Mouse (Mus musculus) retina, postnatal 1 day (tissue): ENCODE measurements around the gene Bbs12.

Source experiments
- DNase-seq: peaks from one replicate; pipeline ENCODE4 v3.0.0-alpha.2; 2012

Gene Bbs12

GRCm38 (mm10) chr3:37312370-37312941, at the start of gene Bbs12, which contains the start of gene Cetn4:
Gene Bbs12, plus strand, starts transcription at chr3:37312554.
Gene Cetn4, minus strand, starts transcription at chr3:37312708.
- DNase-seq: peak; percentile 98

GRCm38 (mm10) chr3:37268338-37268737, 44.0 kb upstream of the Bbs12 start:
- DNase-seq: no peak

GRCm38 (mm10) chr3:37269926-37270325, 42.4 kb upstream of the Bbs12 start:
- DNase-seq: no peak

- DNase-seq: peak; percentile 50
These were observed 41.1 kb upstream of the Bbs12 start for GRCm38 (mm10) chr3:37271209-37271608.

- DNase-seq: no peak
These were observed 39.3 kb upstream of the Bbs12 start for GRCm38 (mm10) chr3:37273092-37273491.

- no peak for DNase-seq
These were observed 37.7 kb upstream of the Bbs12 start for GRCm38 (mm10) chr3:37274661-37275060.

GRCm38 (mm10) chr3:37280221-37280620, 32.1 kb upstream of the Bbs12 start:
- DNase-seq: no peak

GRCm38 (mm10) chr3:37280871-37281270, 31.5 kb upstream of the Bbs12 start:
- no peak for DNase-seq

GRCm38 (mm10) chr3:37282299-37282922, 29.9 kb upstream of the Bbs12 start:
- no peak for DNase-seq

GRCm38 (mm10) chr3:37283234-37283633, 29.1 kb upstream of the Bbs12 start:
- DNase-seq: no peak

GRCm38 (mm10) chr3:37289237-37289636, 23.1 kb upstream of the Bbs12 start:
- no peak for DNase-seq

- peak; percentile 48 for DNase-seq
These were observed 21.3 kb upstream of the Bbs12 start for GRCm38 (mm10) chr3:37290881-37291541.

- DNase-seq: no peak
These were observed 20.4 kb upstream of the Bbs12 start for GRCm38 (mm10) chr3:37291929-37292328.

- DNase-seq: no peak
These were observed 19.7 kb upstream of the Bbs12 start for GRCm38 (mm10) chr3:37292654-37293053.

- no peak for DNase-seq
These were observed 12.9 kb upstream of the Bbs12 start for GRCm38 (mm10) chr3:37299470-37299869.

- peak; percentile 63 for DNase-seq
These were observed 9.7 kb upstream of the Bbs12 start for GRCm38 (mm10) chr3:37302685-37303084.

GRCm38 (mm10) chr3:37303392-37304139, 8.8 kb upstream of the Bbs12 start:
- DNase-seq: no peak

- DNase-seq: no peak
These were observed 421 bp upstream of the Bbs12 start for GRCm38 (mm10) chr3:37311897-37312369.

- DNase-seq: no peak
These were observed 1.0 kb downstream of the Bbs12 start for GRCm38 (mm10) chr3:37313371-37313770.

GRCm38 (mm10) chr3:37316233-37316632, 3.9 kb downstream of the Bbs12 start:
- DNase-seq: no peak

- peak; percentile 38 for DNase-seq
These were observed 12.0 kb downstream of the Bbs12 start for GRCm38 (mm10) chr3:37324310-37324709.

GRCm38 (mm10) chr3:37325317-37326112, 13.2 kb downstream of the Bbs12 start:
- no peak for DNase-seq

- DNase-seq: no peak
These were observed 14.3 kb downstream of the Bbs12 start for GRCm38 (mm10) chr3:37326627-37327026.
